ENCODE assay signal across 20 mouse cellular contexts in genomic region chr14:101805328-101805697, GRCm38 (mm10).
A peak's percentile ranks its signal among the peaks of the same experiment; 100 is the strongest.
DNase-seq lines count a peak whose midpoint lies in the region; ATAC-seq and TF ChIP-seq lines count a peak whose summit lies in the region.
"Had no signal": no experiment of that assay in that cellular context is flagged by ENCODE, and none has a peak within 500 bp of the region (broad histone marks: within the 10 kb centered on the region; RNA-seq: fewer than 3 reads in every experiment).

No protein-coding gene starts in this region.

- no peaks in the 10 kb centered on the region for H3K9me3 ChIP-seq in lung, postnatal 0 days (ENCODE audit: low read length)
- no peaks in the 10 kb centered on the region for H3K9me3 ChIP-seq in intestine, postnatal 0 days (ENCODE audit: control insufficient read depth)
- H3K9me3 ChIP-seq: forebrain, embryonic 10.5 days; hindbrain, embryonic 13.5 days; limb, embryonic 13.5 days; liver, embryonic 15.5 days; neural tube, embryonic 12.5 days had no signal

- H3K27me3 ChIP-seq in kidney, adult 2 months (replicated peaks; ENCODE audit: control insufficient read depth, insufficient read depth, low read length), result no peaks in the 10 kb centered on the region
- H3K27me3 ChIP-seq in lung, postnatal 0 days (replicated peaks; ENCODE audit: insufficient read depth, low read length), result no peaks in the 10 kb centered on the region
- H3K27me3 ChIP-seq in intestine, postnatal 0 days (replicated peaks; ENCODE audit: control insufficient read depth, insufficient read depth, low read length), result no peaks in the 10 kb centered on the region
- H3K27me3 ChIP-seq: hindbrain, embryonic 13.5 days; limb, embryonic 13.5 days; liver, embryonic 15.5 days; neural tube, embryonic 12.5 days had no signal

- peak overlapping the region; percentile 71 for H3K27ac ChIP-seq in kidney, adult 2 months (ENCODE audit: insufficient read depth, low read depth, low read length)
- H3K27ac ChIP-seq in lung, postnatal 0 days (ENCODE audit: low read length), result peak overlapping the region; percentile 83
- no peak overlapping the region for H3K27ac ChIP-seq in intestine, postnatal 0 days (ENCODE audit: low read depth, low read length)
- H3K27ac ChIP-seq: forebrain, embryonic 10.5 days; hindbrain, embryonic 13.5 days; limb, embryonic 13.5 days; liver, embryonic 15.5 days; neural tube, embryonic 12.5 days had no signal

- no peak for DNase-seq in kidney, adult 2 months
- no peak for DNase-seq in kidney, adult 11 months
- peak; percentile 44 for DNase-seq in lung, postnatal 0 days (ENCODE audit: low spot score)
- DNase-seq in lung, adult 18-20 months, result no peak
- no peak for DNase-seq in ovary, postnatal 36 days (ENCODE audit: low spot score)
- no peak for DNase-seq in layer of hippocampus, postnatal 36 days
- DNase-seq: adrenal gland, postnatal 14 days; B cell, adult 2 months; cerebellum, adult 11-12 months; cerebellum, postnatal 36 days; gastrocnemius, postnatal 10 days; kidney, adult 18-20 months; midbrain, embryonic 14.5 days; thymus, postnatal 36 days had no signal

- H3K4me2 ChIP-seq in lung, postnatal 0 days (replicated peaks; ENCODE audit: low read depth, low read length), result no peak overlapping the region
- H3K4me2 ChIP-seq in intestine, postnatal 0 days (replicated peaks; ENCODE audit: low read depth), result no peak overlapping the region
- H3K4me2 ChIP-seq: hindbrain, embryonic 13.5 days; limb, embryonic 13.5 days; liver, embryonic 15.5 days; neural tube, embryonic 12.5 days had no signal

- TF ChIP-seq EP300 in lung, postnatal 0 days (IDR thresholded peaks at IDR 0.05), result no peak; the same call in 1 of the 2 replicates

- no peaks in the 10 kb centered on the region for H3K36me3 ChIP-seq in kidney, adult 2 months (ENCODE audit: control insufficient read depth, insufficient read depth, low read length)
- H3K36me3 ChIP-seq in lung, postnatal 0 days (ENCODE audit: insufficient read depth, low read length), result no peaks in the 10 kb centered on the region
- no peaks in the 10 kb centered on the region for H3K36me3 ChIP-seq in intestine, postnatal 0 days (ENCODE audit: control insufficient read depth, insufficient read depth)
- H3K36me3 ChIP-seq: forebrain, embryonic 10.5 days; hindbrain, embryonic 13.5 days; limb, embryonic 13.5 days; liver, embryonic 15.5 days; neural tube, embryonic 12.5 days had no signal

- TF ChIP-seq POLR2A in kidney, adult 2 months (IDR thresholded peaks at IDR 0.05; ENCODE audit: low read depth, low read length), result no peak

- H3K9ac ChIP-seq in lung, postnatal 0 days (replicated peaks; ENCODE audit: low read depth), result no peak overlapping the region
- H3K9ac ChIP-seq in intestine, postnatal 0 days (ENCODE audit: low read depth, low read length), result no peak overlapping the region
- H3K9ac ChIP-seq: hindbrain, embryonic 13.5 days; limb, embryonic 13.5 days; liver, embryonic 15.5 days; neural tube, embryonic 12.5 days had no signal

- no peak overlapping the region for H3K4me3 ChIP-seq in kidney, adult 2 months (ENCODE audit: insufficient read depth, low read depth, low read length)
- H3K4me3 ChIP-seq in lung, postnatal 0 days (ENCODE audit: low read depth, low read length), result no peak overlapping the region
- H3K4me3 ChIP-seq in intestine, postnatal 0 days (ENCODE audit: low read depth, low read length), result no peak overlapping the region
- H3K4me3 ChIP-seq: forebrain, embryonic 10.5 days; hindbrain, embryonic 13.5 days; limb, embryonic 13.5 days; liver, embryonic 15.5 days; neural tube, embryonic 12.5 days had no signal

- WGBS in kidney, adult 2 months, result 29% methylated on average over 7 of the region's 7 CpGs
- WGBS in lung, postnatal 0 days, result 25% methylated on average over 7 of the region's 7 CpGs
- 23% methylated on average over 7 of the region's 7 CpGs for WGBS in intestine, postnatal 0 days

- no peak for TF ChIP-seq CTCF in kidney, adult 2 months (conservative IDR thresholded peaks at IDR 0.05; ENCODE audit: insufficient read depth, insufficient read length, low read depth, low read length)
- TF ChIP-seq CTCF in lung, postnatal 0 days (IDR thresholded peaks at IDR 0.05), result no peak
- no peak for TF ChIP-seq CTCF in intestine, postnatal 0 days (IDR thresholded peaks at IDR 0.05; ENCODE audit: low read depth)

- H3K4me1 ChIP-seq in kidney, adult 2 months (ENCODE audit: control insufficient read depth, insufficient read depth, low read length), result peaks cover 17% of the 10 kb centered on the region
- H3K4me1 ChIP-seq in lung, postnatal 0 days (ENCODE audit: insufficient read depth, low read depth, low read length), result peaks cover 15% of the 10 kb centered on the region; the same call in 1 of the 2 replicates
- peaks cover 10% of the 10 kb centered on the region; the same call in 1 of the 2 replicates for H3K4me1 ChIP-seq in intestine, postnatal 0 days (replicated peaks; ENCODE audit: control insufficient read depth, insufficient read depth, low read length)
- H3K4me1 ChIP-seq: liver, embryonic 15.5 days; neural tube, embryonic 12.5 days had no signal

- ATAC-seq in lung, postnatal 0 days, result peak; percentile 39
- peak; percentile 87 for ATAC-seq in intestine, postnatal 0 days
